Mouse (Mus musculus) olfactory bulb, adult 2 months (tissue): ENCODE measurements at regions not wholly inside any gene's neighbourhood (a gene's known extent, or its start where the extent isn't known, plus 50 kb on each side); places are given as distances from the start of the nearest gene placed in this dataset.

Source experiments
- CTCF ChIP-seq: fragments of 200-500 bp; IDR thresholded peaks from 2 replicates; pipeline ENCODE4 v1.5.1; 2012; ENCODE audit warnings: low read depth, mild to moderate bottlenecking, low read length, moderate library complexity; ENCODE audit not compliant: insufficient read depth
- POLR2A ChIP-seq: fragments of 200-500 bp; IDR thresholded peaks from 2 replicates; pipeline ENCODE4 v1.6.1; 2012; ENCODE audit warnings: mild to moderate bottlenecking, low read depth, low read length, moderate library complexity; ENCODE audit not compliant: insufficient read depth

GRCm38 (mm10) chr7:98777304-98777849, 57.5 kb upstream of the Wnt11 start:
- no peak for TF ChIP-seq CTCF
- no peak for TF ChIP-seq POLR2A
